Mouse (Mus musculus) hindbrain, embryonic 10.5 days (tissue): Measurements from ENCODE around the gene Ret. TPM values are rescaled to one million over a fixed set of nuclear protein-coding genes. Genes with fewer than 3 reads are reported as not detected.
A peak's percentile ranks its signal among the peaks of the same experiment; 100 is the strongest.

Experiments
- DNase-seq: peaks from one replicate; pipeline ENCODE4 v3.0.0-alpha.2; 2017; ENCODE audit warnings: low spot score
- H3K27ac ChIP-seq: fragments of 300-500 bp; sonication (generic); 2 replicates; pipeline ENCODE4 v1.5.1; 2016; ENCODE audit warnings: mild to moderate bottlenecking, moderate library complexity
- H3K27me3 ChIP-seq: fragments of 300-500 bp; sonication (generic); 2 replicates; pipeline ENCODE4 v1.6.1; 2016; ENCODE audit warnings: mild to moderate bottlenecking; ENCODE audit not compliant: poor library complexity, insufficient read depth, severe bottlenecking
- H3K36me3 ChIP-seq: fragments of 300-500 bp; sonication (generic); 2 replicates; pipeline ENCODE4 v1.6.1; 2016; ENCODE audit warnings: mild to moderate bottlenecking, moderate library complexity
- H3K4me1 ChIP-seq: fragments of 300-500 bp; sonication (generic); replicated peaks from 2 replicates; pipeline ENCODE4 v1.6.1; 2016; ENCODE audit warnings: mild to moderate bottlenecking
- H3K4me3 ChIP-seq: fragments of 300-500 bp; sonication (generic); 2 replicates; pipeline ENCODE4 v1.5.1; 2016; ENCODE audit warnings: mild to moderate bottlenecking, moderate library complexity
- H3K9me3 ChIP-seq: fragments of 300-500 bp; sonication (generic); 2 replicates; pipeline ENCODE4 v1.6.1; 2016; ENCODE audit warnings: mild to moderate bottlenecking, moderate library complexity
- WGBS: fragments of 180-500 bp; shearing (Covaris S2); methylation state at CpG from one replicate; pipeline ENCODE4 v1.1.7; 2016; 5-methylcytosine and 5-hydroxymethylcytosine counted together
- polyA plus RNA-seq: library from polyadenylated mRNA; unstranded; fragments of >200 nt; fragmentation: Nextera tagmentation; extraction: Ambion mirVana; gene quantifications from 2 replicates; pipeline ENCODE4 v1.2.1, GENCODE M21; 2016

Ret gene
- polyA plus RNA-seq: 5.2 and 5.7 TPM in 2 replicates

- peaks cover 24% of the 10 kb centered on the region for H3K4me1 ChIP-seq
- H3K4me3 ChIP-seq: peak within 1 kb of the TSS; percentile 82
- peaks cover 83% of the 10 kb centered on the region for H3K27me3 ChIP-seq
- no peaks in the 10 kb centered on the region for H3K36me3 ChIP-seq
- H3K27ac ChIP-seq: peak within 1 kb of the TSS; percentile 67
- peak; percentile 49 for DNase-seq
- no peaks in the 10 kb centered on the region for H3K9me3 ChIP-seq
- under 1% methylated on average over 26 of the region's 26 CpGs for WGBS
These were observed at the start of gene Ret for GRCm38 (mm10) chr6:118197440-118197975. Gene Ret, minus strand, starts transcription at chr6:118197718.

GRCm38 (mm10) chr6:118247161-118247560 is 49.6 kb upstream of the Ret start:
- Histone ChIP-seq H3K27me3 (no peaks in the 10 kb centered on the region), H3K36me3 (no peaks in the 10 kb centered on the region), H3K27ac (no peak overlapping the region), H3K4me1 (no peaks in the 10 kb centered on the region), H3K9me3 (no peaks in the 10 kb centered on the region), H3K4me3 (no peak overlapping the region)
- 91% methylated on average over 6 of the region's 6 CpGs for WGBS
- no peak for DNase-seq

GRCm38 (mm10) chr6:118244106-118244505 is 46.6 kb upstream of the Ret start:
- no peak for DNase-seq
- Histone ChIP-seq H3K9me3 (no peaks in the 10 kb centered on the region), H3K36me3 (no peaks in the 10 kb centered on the region)

GRCm38 (mm10) chr6:118242941-118243340 is 45.4 kb upstream of the Ret start:
- Histone ChIP-seq H3K36me3 (no peaks in the 10 kb centered on the region), H3K4me3 (no peak overlapping the region), H3K27me3 (no peaks in the 10 kb centered on the region), H3K27ac (no peak overlapping the region), H3K9me3 (no peaks in the 10 kb centered on the region), H3K4me1 (no peaks in the 10 kb centered on the region)
- 84% methylated on average over 5 of the region's 5 CpGs for WGBS
- no peak for DNase-seq

More at GRCm38 (mm10) chr6:118244106-118244505, 46.6 kb upstream of the Ret start:
- Histone ChIP-seq H3K4me1 (no peaks in the 10 kb centered on the region), H3K27me3 (no peaks in the 10 kb centered on the region), H3K27ac (no peak overlapping the region), H3K4me3 (no peak overlapping the region)
- WGBS: 85% methylated on average over 7 of the region's 7 CpGs

GRCm38 (mm10) chr6:118226072-118226471 is 28.6 kb upstream of the Ret start:
- Histone ChIP-seq H3K27ac (no peak overlapping the region), H3K4me1 (peaks cover 9% of the 10 kb centered on the region; the same call in 1 of the 2 replicates), H3K36me3 (no peaks in the 10 kb centered on the region), H3K4me3 (no peak overlapping the region), H3K27me3 (peaks cover 7% of the 10 kb centered on the region; the same call in 1 of the 2 replicates), H3K9me3 (no peaks in the 10 kb centered on the region)
- no peak for DNase-seq
- 43% methylated on average over 3 of the region's 3 CpGs for WGBS

- Histone ChIP-seq H3K27ac (no peak overlapping the region), H3K36me3 (no peaks in the 10 kb centered on the region), H3K4me3 (no peak overlapping the region), H3K27me3 (peaks cover 7% of the 10 kb centered on the region; the same call in 1 of the 2 replicates), H3K9me3 (no peaks in the 10 kb centered on the region), H3K4me1 (peaks cover 9% of the 10 kb centered on the region; the same call in 1 of the 2 replicates)
- 84% methylated on average over 2 of the region's 2 CpGs for WGBS
- DNase-seq: no peak
These were observed 25.0 kb upstream of the Ret start for GRCm38 (mm10) chr6:118222471-118222870.

GRCm38 (mm10) chr6:118215676-118216075 is 18.2 kb upstream of the Ret start:
- 91% methylated on average over 9 of the region's 9 CpGs for WGBS
- H3K9me3 ChIP-seq: no peaks in the 10 kb centered on the region
- H3K27me3 ChIP-seq: no peaks in the 10 kb centered on the region

GRCm38 (mm10) chr6:118208326-118208725 is 10.8 kb upstream of the Ret start:
- no peak for DNase-seq
- no peak overlapping the region for H3K27ac ChIP-seq
- no peaks in the 10 kb centered on the region for H3K9me3 ChIP-seq
- no peak overlapping the region for H3K4me3 ChIP-seq
- peaks cover 7% of the 10 kb centered on the region for H3K4me1 ChIP-seq
- WGBS: 89% methylated on average over 8 of the region's 8 CpGs
- no peaks in the 10 kb centered on the region for H3K27me3 ChIP-seq
- H3K36me3 ChIP-seq: no peaks in the 10 kb centered on the region

More at GRCm38 (mm10) chr6:118215676-118216075, 18.2 kb upstream of the Ret start:
- no peak for DNase-seq
- Histone ChIP-seq H3K27ac (no peak overlapping the region), H3K4me3 (no peak overlapping the region), H3K36me3 (no peaks in the 10 kb centered on the region), H3K4me1 (no peaks in the 10 kb centered on the region)

GRCm38 (mm10) chr6:118206386-118206785 is 8.9 kb upstream of the Ret start:
- no peak overlapping the region; the same call in 1 of the 2 replicates for H3K27ac ChIP-seq
- H3K4me3 ChIP-seq: no peak overlapping the region
- H3K4me1 ChIP-seq: peaks cover 7% of the 10 kb centered on the region
- 85% methylated on average over 6 of the region's 6 CpGs for WGBS
- H3K36me3 ChIP-seq: no peaks in the 10 kb centered on the region
- DNase-seq: no peak
- H3K27me3 ChIP-seq: peaks cover 11% of the 10 kb centered on the region
- no peaks in the 10 kb centered on the region for H3K9me3 ChIP-seq

- no peak for DNase-seq
- no peaks in the 10 kb centered on the region for H3K9me3 ChIP-seq
- WGBS: 55% methylated on average over 7 of the region's 7 CpGs
These were observed 7.8 kb upstream of the Ret start for GRCm38 (mm10) chr6:118205176-118205890.

GRCm38 (mm10) chr6:118204112-118204511 is 6.6 kb upstream of the Ret start:
- H3K36me3 ChIP-seq: no peaks in the 10 kb centered on the region
- DNase-seq: no peak
- peaks cover 32% of the 10 kb centered on the region for H3K27me3 ChIP-seq
- no peak overlapping the region for H3K27ac ChIP-seq
- no peaks in the 10 kb centered on the region for H3K9me3 ChIP-seq
- H3K4me1 ChIP-seq: peaks cover 7% of the 10 kb centered on the region
- 76% methylated on average over 1 of the region's 1 CpGs for WGBS
- no peak overlapping the region for H3K4me3 ChIP-seq

More at GRCm38 (mm10) chr6:118205176-118205890, 7.8 kb upstream of the Ret start:
- Histone ChIP-seq H3K36me3 (no peaks in the 10 kb centered on the region), H3K27me3 (peaks cover 19% of the 10 kb centered on the region), H3K27ac (no peak overlapping the region), H3K4me3 (no peak overlapping the region), H3K4me1 (peaks cover 7% of the 10 kb centered on the region)

- Histone ChIP-seq H3K9me3 (no peaks in the 10 kb centered on the region), H3K27ac (peak overlapping the region; percentile 67)
These were observed 623 bp downstream of the Ret start for GRCm38 (mm10) chr6:118196751-118197439.

GRCm38 (mm10) chr6:118195108-118195507 is 2.4 kb downstream of the Ret start:
- WGBS: 35% methylated on average over 8 of the region's 8 CpGs
- no peaks in the 10 kb centered on the region for H3K36me3 ChIP-seq
- no peak overlapping the region for H3K4me3 ChIP-seq
- H3K27me3 ChIP-seq: peaks cover 70% of the 10 kb centered on the region
- no peak overlapping the region for H3K27ac ChIP-seq
- H3K4me1 ChIP-seq: peaks cover 24% of the 10 kb centered on the region
- DNase-seq: peak; percentile 50
- H3K9me3 ChIP-seq: no peaks in the 10 kb centered on the region

More at GRCm38 (mm10) chr6:118196751-118197439, 623 bp downstream of the Ret start:
- Histone ChIP-seq H3K4me1 (peaks cover 24% of the 10 kb centered on the region), H3K36me3 (no peaks in the 10 kb centered on the region), H3K27me3 (peaks cover 85% of the 10 kb centered on the region), H3K4me3 (peak overlapping the region; percentile 82)
- WGBS: under 1% methylated on average over 84 of the region's 84 CpGs
- peak; percentile 60 for DNase-seq
